Mouse (Mus musculus) embryonic stem cell, embryonic (primary cell): ENCODE measurements at regions not wholly inside any gene's neighbourhood (a gene's known extent, or its start where the extent isn't known, plus 50 kb on each side); places are given as distances from the start of the nearest gene placed in this dataset.

Source experiments
- CTCF ChIA-PET, 4 experiments: fragments of 300-600 bp in 2 of 4; fragments of 350-600 bp in 2 of 4; sonication (Branson Sonifier 250); formaldehyde crosslinking; loops; one replicate each; lab custom pipeline; 2022; ENCODE audit warnings: inconsistent platforms in 2 of 4; lab: Charles Lee
- POLR2A ChIA-PET, 4 experiments: fragments of 300-600 bp in 2 of 4; fragments of 350-600 bp in 2 of 4; sonication (Branson Sonifier 250); formaldehyde crosslinking; loops; one replicate each; lab custom pipeline; 2022; ENCODE audit warnings: antibody characterized with exemption in 4 of 4, inconsistent platforms in 1 of 4; lab: Charles Lee

DNA sequence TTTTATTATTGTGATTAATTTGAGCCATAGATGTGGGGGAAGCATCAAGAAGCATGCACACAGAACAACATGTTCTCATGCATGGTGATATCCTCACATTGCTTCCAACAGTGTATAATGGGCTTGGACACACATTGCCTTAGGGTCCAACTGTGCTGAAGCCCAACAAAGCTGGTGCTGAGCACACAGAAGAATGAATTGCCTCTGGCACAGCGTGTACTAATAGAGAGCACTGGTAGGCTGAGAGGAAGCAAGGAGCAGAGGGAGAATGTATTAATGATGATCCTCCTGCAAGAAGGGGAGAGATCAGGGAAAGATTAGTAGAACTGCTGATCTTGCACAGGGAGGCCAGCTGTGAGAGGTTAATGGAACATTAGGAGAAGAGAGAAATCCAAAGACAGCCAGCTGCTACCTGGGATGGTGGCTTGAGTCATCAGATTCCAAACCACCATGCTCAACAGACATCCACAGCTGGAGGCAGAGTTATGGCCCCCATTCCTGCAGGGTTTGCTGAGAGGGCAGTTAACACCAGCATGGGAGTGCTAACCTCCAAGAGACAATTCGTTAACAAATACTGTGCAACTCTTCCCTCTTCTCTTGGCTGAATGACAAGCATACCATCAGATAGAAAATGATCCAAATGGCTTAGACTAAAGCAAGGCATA lies 311.6 kb upstream of the Lrrc4c start:
- POLR2A ChIA-PET, result no interaction called here

More for the DNA sequence above, 311.6 kb upstream of the Lrrc4c start:
- CTCF ChIA-PET, result interaction anchor here in 1 of 4 experiments (0.6 kb wide), 2 partner anchors 39 to 44 kb away, joined by 3 read pairs; no protein-coding TSS in a partner anchor
